Mouse (Mus musculus): ENCODE data around the gene Cldn10.

DNA sequence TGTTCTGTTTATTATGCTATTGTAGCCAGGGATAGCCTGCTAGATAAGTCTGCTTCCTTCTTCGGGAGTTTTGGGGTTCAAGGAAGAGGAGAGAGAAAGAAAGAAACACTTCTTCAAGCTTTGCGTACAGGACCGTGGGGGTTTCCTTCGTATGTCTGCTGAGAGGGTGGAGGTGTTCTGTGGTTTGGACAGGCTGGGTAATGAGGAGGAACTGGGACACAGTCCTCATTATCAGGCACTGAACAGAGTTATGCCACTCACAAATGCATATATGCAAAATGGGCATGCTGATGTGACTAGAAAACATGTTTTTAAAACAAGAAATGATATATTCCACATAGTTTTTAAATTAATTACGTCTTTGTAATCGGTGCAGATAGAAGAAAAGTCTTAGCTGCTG is 68.9 kb downstream of the Cldn10 start:
- TF ChIP-seq CTCF (IDR thresholded peaks at IDR 0.05; ENCODE audit: low read depth, low read length) (no peak), POLR2A (IDR thresholded peaks at IDR 0.05; ENCODE audit: extremely low read depth, insufficient read depth, low read length) (no peak)

All from liver, adult 2 months (tissue).